Mouse (Mus musculus) kidney, embryonic 16.5 days (tissue): ENCODE results near the gene Lmnb2. TPM values are rescaled to one million over a fixed set of nuclear protein-coding genes. Genes with fewer than 3 reads are reported as not detected.

Experiments used
- ATAC-seq: fragments of 200-750 bp; cut with Nextera tagmentation; 2 replicates; pipeline ENCODE4 v1.8.0; 2017; ENCODE audit warnings: moderate TSS enrichment; ENCODE audit not compliant: low FRiP score, low TSS enrichment
- H3K27ac ChIP-seq: fragments of 300-500 bp; sonication (generic); 2 replicates; pipeline ENCODE4 v1.5.1; 2014; ENCODE audit warnings: low read length
- H3K27me3 ChIP-seq: fragments of 300-500 bp; sonication (generic); 2 replicates; pipeline ENCODE4 v1.6.1; 2014; ENCODE audit warnings: low read length, control low read depth, mixed read lengths; ENCODE audit not compliant: insufficient read depth
- H3K36me3 ChIP-seq: fragments of 300-500 bp; sonication (generic); 2 replicates; pipeline ENCODE4 v1.6.1; 2014; ENCODE audit warnings: low read length, control low read depth, mixed read lengths; ENCODE audit not compliant: insufficient read depth
- H3K4me1 ChIP-seq: fragments of 300-500 bp; sonication (generic); 2 replicates; pipeline ENCODE4 v1.6.1; 2014; ENCODE audit warnings: low read length, control low read depth, mixed read lengths; ENCODE audit not compliant: insufficient read depth
- H3K4me2 ChIP-seq: fragments of 300-500 bp; sonication (generic); replicated peaks from 2 replicates; pipeline ENCODE4 v1.6.1; 2014; ENCODE audit warnings: low read depth, low read length
- H3K4me3 ChIP-seq: fragments of 300-500 bp; sonication (generic); 2 replicates; pipeline ENCODE4 v1.5.1; 2014; ENCODE audit warnings: mild to moderate bottlenecking, low read length
- H3K9ac ChIP-seq: fragments of 300-500 bp; sonication (generic); replicated peaks from 2 replicates; pipeline ENCODE4 v1.6.1; 2014; ENCODE audit warnings: low read length
- H3K9me3 ChIP-seq: fragments of 300-500 bp; sonication (generic); 2 replicates; pipeline ENCODE4 v1.6.1; 2016; ENCODE audit warnings: low read length, control low read depth
- WGBS: fragments of 180-500 bp; shearing (Covaris S2); extraction: QIAGEN DNeasy Blood & Tissue Kit; methylation state at CpG from one replicate; pipeline ENCODE4 v1.1.7; 2014; 5-methylcytosine and 5-hydroxymethylcytosine counted together
- polyA plus RNA-seq: library from polyadenylated mRNA; unstranded; fragments of >200 nt; fragmentation: Nextera tagmentation; extraction: Ambion mirVana; gene quantifications from 2 replicates; pipeline ENCODE4 v1.2.1, GENCODE M21; 2015

Gene Lmnb2
- polyA plus RNA-seq, 1 experiment from 2014 or later, result 61.8 TPM

DNA sequence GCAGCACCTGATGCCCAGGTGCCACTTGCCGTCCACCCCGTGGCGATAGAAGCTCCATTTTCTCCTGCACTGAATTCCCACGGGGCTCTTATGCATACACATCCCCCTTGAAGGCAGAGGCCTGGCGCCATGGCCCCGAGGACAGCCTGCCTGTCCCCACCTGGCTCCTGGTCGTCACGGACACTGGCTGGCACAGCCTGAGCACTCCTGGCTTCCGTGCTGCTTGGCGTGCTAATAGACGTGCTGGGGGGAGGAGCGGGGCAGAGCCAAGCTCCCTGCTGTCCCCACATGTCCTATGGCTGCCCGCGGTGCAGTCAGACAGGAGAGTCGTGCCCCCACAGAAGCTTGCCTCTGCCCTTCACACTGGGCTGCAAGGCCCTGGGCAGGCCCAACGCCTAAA is 53.6 kb downstream of the Lmnb2 start:
- no peaks in the 10 kb centered on the region for H3K9me3 ChIP-seq
- H3K9ac ChIP-seq, result no peak overlapping the region
- H3K4me2 ChIP-seq, result no peak overlapping the region
- ATAC-seq, result no peak
- peaks cover 43% of the 10 kb centered on the region for H3K36me3 ChIP-seq
- no peak overlapping the region for H3K27ac ChIP-seq
- H3K4me3 ChIP-seq, result no peak overlapping the region
- no peaks in the 10 kb centered on the region for H3K27me3 ChIP-seq
- H3K4me1 ChIP-seq, result no peaks in the 10 kb centered on the region
- WGBS, result 91% methylated on average over 16 of the region's 16 CpGs

DNA sequence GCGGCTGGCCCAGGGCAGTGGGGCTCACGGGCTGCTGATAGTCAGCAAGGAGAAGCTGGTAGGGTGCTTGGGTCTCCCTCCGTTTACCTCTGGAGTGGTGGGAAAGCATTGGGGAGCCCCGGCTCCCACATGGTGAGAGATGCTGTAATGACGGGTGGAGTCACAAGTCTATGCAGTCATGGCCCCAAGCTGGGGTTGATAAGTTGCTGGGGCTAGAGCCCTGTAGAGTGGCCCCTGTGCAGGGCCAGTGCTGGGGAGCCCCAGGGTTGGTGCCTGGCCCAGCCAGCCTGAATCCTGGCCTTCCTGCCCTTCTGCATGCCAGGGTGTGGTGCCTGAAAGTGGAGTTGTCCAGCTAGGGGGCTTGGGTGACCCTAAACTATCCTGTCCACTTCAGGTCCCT is 55.7 kb downstream of the Lmnb2 start:
- H3K36me3 ChIP-seq, result peaks cover 34% of the 10 kb centered on the region
- H3K9me3 ChIP-seq, result no peaks in the 10 kb centered on the region
- H3K4me3 ChIP-seq, result no peak overlapping the region
- H3K27ac ChIP-seq, result no peak overlapping the region
- H3K4me1 ChIP-seq, result no peaks in the 10 kb centered on the region
- no peak for ATAC-seq
- WGBS, result 91% methylated on average over 5 of the region's 5 CpGs
- no peak overlapping the region for H3K4me2 ChIP-seq
- H3K27me3 ChIP-seq, result no peaks in the 10 kb centered on the region
- no peak overlapping the region for H3K9ac ChIP-seq

DNA sequence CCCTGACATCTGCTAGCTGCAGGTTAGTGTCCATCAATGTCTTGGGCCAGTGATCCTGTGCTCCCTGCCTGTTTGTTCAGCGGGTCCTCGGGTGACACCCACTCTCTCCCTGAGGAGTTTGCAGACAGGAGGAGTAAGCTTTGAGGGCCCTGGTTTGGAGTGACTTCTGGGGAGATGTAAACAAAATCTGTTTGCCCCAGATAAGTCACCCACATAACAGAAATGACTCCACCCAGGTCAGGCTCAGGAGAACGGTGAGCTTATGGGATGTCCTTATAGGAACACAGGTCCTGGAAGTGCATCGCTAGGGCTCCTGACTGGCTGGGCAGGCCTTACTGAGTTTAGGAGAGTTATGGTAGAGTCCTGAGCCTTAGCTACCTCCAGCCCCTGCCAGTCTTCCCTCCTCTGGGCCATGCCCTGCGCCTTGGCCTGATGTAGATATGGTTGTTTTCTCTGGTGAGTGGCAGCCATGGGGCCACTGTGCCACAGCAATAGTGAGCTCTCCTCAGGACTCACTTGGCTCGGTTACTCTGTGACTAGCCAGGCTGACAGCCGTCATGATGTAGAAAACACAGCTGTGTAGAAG is 59.6 kb downstream of the Lmnb2 start:
- peaks cover 22% of the 10 kb centered on the region for H3K4me1 ChIP-seq
- H3K4me2 ChIP-seq, result no peak overlapping the region
- H3K4me3 ChIP-seq, result no peak overlapping the region
- WGBS, result 71% methylated on average over 7 of the region's 7 CpGs
- no peaks in the 10 kb centered on the region for H3K9me3 ChIP-seq
- ATAC-seq, result no peak
- H3K27me3 ChIP-seq, result no peaks in the 10 kb centered on the region
- H3K36me3 ChIP-seq, result peaks cover 10% of the 10 kb centered on the region; the same call in 1 of the 2 replicates
- H3K9ac ChIP-seq, result no peak overlapping the region
- H3K27ac ChIP-seq, result no peak overlapping the region

DNA sequence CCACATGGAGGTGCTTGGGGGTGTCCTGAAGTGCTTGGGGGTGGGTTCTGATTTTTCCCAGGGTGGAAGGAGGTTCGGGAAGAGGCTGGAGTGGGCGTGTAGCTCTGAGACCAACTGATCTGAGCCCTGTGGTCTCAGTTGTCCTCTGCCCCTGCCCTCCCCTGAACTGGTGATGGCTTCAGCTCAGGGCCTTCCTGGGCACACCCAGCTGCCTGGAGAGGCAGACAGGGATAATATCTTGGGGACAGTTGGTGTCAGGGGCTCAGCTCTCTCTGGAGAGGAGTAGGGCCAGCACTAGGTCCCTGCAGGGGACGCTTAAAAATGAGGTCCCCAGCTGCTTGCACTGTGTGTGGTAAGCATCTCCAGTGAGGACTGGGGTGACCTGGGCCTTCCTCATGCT is 60.2 kb downstream of the Lmnb2 start:
- peak overlapping the region; percentile 32; the same call in 1 of the 2 replicates for H3K9ac ChIP-seq
- no peaks in the 10 kb centered on the region for H3K9me3 ChIP-seq
- H3K36me3 ChIP-seq, result peaks cover 8% of the 10 kb centered on the region; the same call in 1 of the 2 replicates
- no peaks in the 10 kb centered on the region for H3K27me3 ChIP-seq
- H3K4me2 ChIP-seq, result no peak overlapping the region
- no peak overlapping the region for H3K27ac ChIP-seq
- no peak for ATAC-seq
- WGBS, result 73% methylated on average over 3 of the region's 3 CpGs
- peaks cover 22% of the 10 kb centered on the region for H3K4me1 ChIP-seq
- H3K4me3 ChIP-seq, result no peak overlapping the region

DNA sequence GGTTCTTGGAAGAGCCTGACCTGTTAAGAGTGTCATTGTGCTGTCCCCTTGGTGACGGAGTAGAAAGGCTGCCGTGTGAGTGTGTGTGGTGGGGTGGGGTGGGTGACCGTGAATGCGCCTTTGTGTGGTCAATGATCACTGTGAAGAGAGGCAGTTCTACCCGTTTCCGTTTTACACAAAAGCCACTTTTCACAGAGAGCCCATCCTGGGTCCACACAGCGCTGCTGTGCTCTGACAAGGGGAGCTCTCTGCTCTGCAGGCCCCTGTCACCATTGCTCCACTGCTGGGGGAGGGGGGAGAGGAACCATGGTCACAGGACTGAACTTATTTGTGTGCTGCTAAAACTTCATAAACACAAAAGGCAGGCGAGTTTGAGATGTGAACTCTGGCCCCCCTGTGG is 60.7 kb downstream of the Lmnb2 start:
- Histone ChIP-seq H3K4me3 (no peak overlapping the region), H3K36me3 (peaks cover 9% of the 10 kb centered on the region; the same call in 1 of the 2 replicates), H3K4me1 (peaks cover 22% of the 10 kb centered on the region), H3K27me3 (no peaks in the 10 kb centered on the region), H3K9ac (peak overlapping the region; percentile 32; the same call in 1 of the 2 replicates), H3K27ac (no peak overlapping the region), H3K9me3 (no peaks in the 10 kb centered on the region), H3K4me2 (no peak overlapping the region)
- ATAC-seq, result no peak
- 67% methylated on average over 8 of the region's 8 CpGs for WGBS

DNA sequence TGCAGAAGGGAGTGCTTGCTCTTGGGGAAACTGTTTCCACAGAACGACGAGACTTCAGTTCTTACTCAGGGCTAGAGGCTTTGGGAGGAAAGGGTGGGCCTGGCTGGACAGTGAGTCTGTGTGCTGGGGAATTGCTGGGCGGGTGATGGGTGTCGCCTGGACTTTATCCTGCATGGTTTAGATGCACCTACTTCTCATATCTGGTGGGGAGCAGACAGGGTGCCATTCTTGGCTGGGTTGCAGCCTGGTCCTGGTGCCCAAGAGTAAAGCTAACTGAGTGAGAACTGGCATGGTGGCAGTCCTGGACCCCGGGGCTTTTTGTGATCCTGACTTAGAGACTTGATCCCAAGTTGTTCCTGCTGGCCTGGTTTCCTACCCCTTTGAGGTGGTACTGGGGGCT is 61.1 kb downstream of the Lmnb2 start:
- no peak overlapping the region; the same call in 1 of the 2 replicates for H3K9ac ChIP-seq
- H3K27me3 ChIP-seq, result no peaks in the 10 kb centered on the region
- H3K36me3 ChIP-seq, result peaks cover 13% of the 10 kb centered on the region; the same call in 1 of the 2 replicates
- peaks cover 22% of the 10 kb centered on the region for H3K4me1 ChIP-seq
- WGBS, result 83% methylated on average over 5 of the region's 5 CpGs
- H3K4me3 ChIP-seq, result no peak overlapping the region
- H3K9me3 ChIP-seq, result no peaks in the 10 kb centered on the region
- no peak overlapping the region for H3K27ac ChIP-seq
- H3K4me2 ChIP-seq, result no peak overlapping the region
- ATAC-seq, result no peak

DNA sequence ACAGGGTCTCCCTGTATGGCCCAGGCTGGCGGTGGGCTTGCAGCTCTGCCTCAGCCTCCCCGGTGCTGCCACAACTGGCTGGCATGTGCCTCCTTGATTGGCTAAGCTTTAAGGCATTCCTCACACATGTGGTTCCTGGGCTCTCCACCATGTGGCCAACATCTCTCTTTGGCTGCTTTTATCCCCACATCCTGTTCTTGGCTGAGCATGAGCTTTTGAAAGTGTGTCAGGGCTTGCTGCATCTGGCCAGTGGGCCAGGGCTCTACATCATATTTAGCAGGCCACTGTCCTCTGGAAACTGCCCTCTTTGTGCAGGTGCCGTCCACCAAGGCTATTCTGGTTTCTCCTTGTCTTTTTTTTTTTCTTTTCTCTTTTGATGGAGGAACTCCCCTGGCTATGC is 61.8 kb downstream of the Lmnb2 start:
- Histone ChIP-seq H3K9me3 (no peaks in the 10 kb centered on the region), H3K27me3 (no peaks in the 10 kb centered on the region), H3K4me3 (no peak overlapping the region; the same call in 1 of the 2 replicates), H3K4me1 (peaks cover 22% of the 10 kb centered on the region), H3K4me2 (peak overlapping the region; percentile 99), H3K9ac (peak overlapping the region; percentile 94; the same call in 1 of the 2 replicates), H3K27ac (no peak overlapping the region), H3K36me3 (peaks cover 17% of the 10 kb centered on the region; the same call in 1 of the 2 replicates)
- no peak for ATAC-seq
- 59% methylated on average over 3 of the region's 3 CpGs for WGBS

DNA sequence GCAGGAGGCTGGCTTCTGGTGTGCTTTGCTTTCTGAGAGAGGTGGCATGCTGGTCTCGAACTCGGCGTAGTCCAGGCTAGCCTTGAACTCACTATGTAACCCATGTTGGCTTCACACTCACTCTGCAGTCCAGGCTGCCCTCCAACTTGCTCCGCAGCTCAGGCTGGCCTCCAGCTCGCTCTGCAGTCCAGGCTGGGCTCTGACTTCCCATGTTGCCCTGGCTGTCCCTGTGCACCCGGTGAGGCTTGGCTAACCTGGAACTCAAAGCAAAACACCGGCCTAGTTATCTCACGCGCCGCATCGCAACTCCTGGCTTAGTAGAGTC is 62.3 kb downstream of the Lmnb2 start:
- Histone ChIP-seq H3K27me3 (no peaks in the 10 kb centered on the region), H3K4me1 (peaks cover 22% of the 10 kb centered on the region), H3K36me3 (peaks cover 21% of the 10 kb centered on the region; the same call in 1 of the 2 replicates), H3K9ac (peak overlapping the region; percentile 94), H3K9me3 (no peaks in the 10 kb centered on the region), H3K27ac (no peak overlapping the region), H3K4me3 (peak overlapping the region; percentile 76), H3K4me2 (peak overlapping the region; percentile 99)
- ATAC-seq, result 0 out of 2 replicates have a peak, but pooled peaks have one; percentile 7
- 22% methylated on average over 11 of the region's 11 CpGs for WGBS

DNA sequence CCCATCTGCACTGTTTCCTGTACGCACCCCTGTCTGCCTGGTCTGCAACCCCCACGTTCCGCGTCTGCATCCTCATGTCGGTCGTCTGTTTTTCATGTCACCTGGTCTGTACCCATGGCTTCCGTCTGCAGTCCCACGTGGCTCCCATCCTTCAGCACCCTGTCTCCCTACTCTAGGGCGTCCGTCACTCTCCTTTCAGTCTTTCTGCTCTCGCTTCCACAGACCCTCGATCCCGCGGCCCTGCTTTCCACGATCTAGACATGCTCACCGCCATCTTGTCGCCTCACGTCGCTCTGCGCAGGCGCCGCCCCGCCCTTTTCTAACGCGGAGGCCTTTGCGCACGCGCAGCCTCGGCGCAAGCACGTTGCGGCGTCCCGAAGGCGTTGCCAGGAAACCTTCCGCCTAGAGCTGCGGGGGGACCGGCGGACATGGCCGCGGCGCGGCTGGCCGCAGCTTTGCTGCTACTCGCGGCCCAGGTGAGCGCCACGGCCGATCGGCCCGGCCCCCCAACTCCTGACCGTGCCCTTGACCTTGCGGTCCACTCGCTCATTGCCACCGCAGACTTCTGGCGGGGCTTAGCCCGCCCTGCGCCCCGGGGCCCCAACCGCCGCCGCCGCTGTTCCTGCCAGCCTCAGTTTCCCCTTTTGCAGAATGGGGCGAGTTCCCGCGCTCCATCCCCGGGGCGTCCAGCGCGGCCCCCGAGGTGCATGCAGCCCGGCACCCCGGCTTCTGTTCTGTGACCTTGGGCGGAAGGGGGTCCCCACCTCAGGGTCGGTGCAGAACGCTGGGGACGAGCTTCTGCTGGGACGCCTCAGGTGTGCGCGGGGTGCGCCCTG is 62.9 kb downstream of the Lmnb2 start, which contains the start of the genes Lsm7 and Sppl2b:
TSS of gene Lsm7 (minus strand) at position 297 of the 836 bp plus-strand sequence.
TSS of gene Sppl2b (plus strand) at position 363 of the 836 bp plus-strand sequence.
- H3K9ac ChIP-seq, result peak within 1 kb of the TSS; percentile 94
- H3K4me3 ChIP-seq, result peak within 1 kb of the TSS; percentile 76
- under 1% methylated on average over 81 of the region's 81 CpGs for WGBS
- peak within 1 kb of the TSS; percentile 99 for H3K4me2 ChIP-seq
- H3K27ac ChIP-seq, result peak within 1 kb of the TSS; percentile 34; the same call in 1 of the 2 replicates
- H3K4me1 ChIP-seq, result peaks cover 22% of the 10 kb centered on the region
- H3K36me3 ChIP-seq, result peaks cover 21% of the 10 kb centered on the region; the same call in 1 of the 2 replicates
- no peaks in the 10 kb centered on the region for H3K27me3 ChIP-seq
- ATAC-seq, result peak; percentile 84
- H3K9me3 ChIP-seq, result no peaks in the 10 kb centered on the region
